Mouse (Mus musculus) Patski (cell line): ENCODE results near the gene Prkrip1. TPM values are rescaled to one million over a fixed set of nuclear protein-coding genes. Genes with fewer than 3 reads are reported as not detected.

ENCODE experiments used
- ATAC-seq: fragments of 100-300 bp; one replicate; pipeline ENCODE4 v1.8.0; 2021
- CTCF ChIA-PET: fragments of 350-600 bp; sonication (Branson Sonifier 250); formaldehyde crosslinking; loops from one replicate; lab custom pipeline; 2022; ENCODE audit warnings: inconsistent platforms; lab: Charles Lee
- POLR2A ChIA-PET: fragments of 350-600 bp; sonication (Branson Sonifier 250); formaldehyde crosslinking; loops from one replicate; lab custom pipeline; 2022; ENCODE audit warnings: antibody characterized with exemption, inconsistent platforms; lab: Charles Lee
- DNase-seq: peaks from one replicate; pipeline ENCODE4 v3.0.0-alpha.2; 2011; ENCODE audit warnings: low read depth, low spot score
- H3K27me3 ChIP-seq: fragments of 371-371 bp; one replicate; pipeline ENCODE4 v1.5.1; 2021
- CTCF ChIP-seq: fragments of 100-300 bp; IDR thresholded peaks from one replicate; pipeline ENCODE4 v1.5.1; 2021
- in situ Hi-C: fragments of 300-500 bp; cut with MboI; formaldehyde crosslinking; loops from 3 replicates; pipeline ENCODE4 v1.11.1; 2018; ENCODE audit warnings: low pct_unique_long_range_greater_than_20kb, mixed read lengths
- polyA plus RNA-seq: library from polyadenylated mRNA; unstranded; gene quantifications from one replicate; pipeline ENCODE4 v1.2.3, GENCODE M21; 2021

Prkrip1 gene
- polyA plus RNA-seq, 1 experiment from 2014 or later: 63.4 TPM

GRCm38 (mm10) chr5:136143161-136143755 lies 55.5 kb downstream of the Prkrip1 start:
- CTCF ChIA-PET: interaction anchor here (1.4 kb wide), 1 partner anchor 10 kb away, joined by 4 read pairs; no protein-coding TSS in a partner anchor
- in situ Hi-C loops: no loop called here
- TF ChIP-seq CTCF: no peak
- DNase-seq: no peak
- H3K27me3 ChIP-seq: no peaks in the 10 kb centered on the region
- peak; percentile 47 for ATAC-seq
- POLR2A ChIA-PET: no interaction called here

GRCm38 (mm10) chr5:136142746-136143145 lies 56.0 kb downstream of the Prkrip1 start:
- DNase-seq: no peak
- in situ Hi-C loops: no loop called here
- no peak for ATAC-seq
- ChIA-PET CTCF (interaction anchor here (1.4 kb wide), 1 partner anchor 9 kb away, joined by 4 read pairs; no protein-coding TSS in a partner anchor), POLR2A (no interaction called here)
- no peak for TF ChIP-seq CTCF
- H3K27me3 ChIP-seq: no peaks in the 10 kb centered on the region

GRCm38 (mm10) chr5:136140057-136140482 lies 58.7 kb downstream of the Prkrip1 start:
- H3K27me3 ChIP-seq: no peaks in the 10 kb centered on the region
- DNase-seq: no peak
- CTCF ChIA-PET: interaction anchor here (1.7 to 2.0 kb wide), 2 partner anchors 23 to 44 kb away, joined by 4 to 7 read pairs; partner anchors contain the start of gene Polr2j
- ATAC-seq: no peak
- TF ChIP-seq CTCF: no peak
- in situ Hi-C loops: no loop called here
- POLR2A ChIA-PET: no interaction called here

GRCm38 (mm10) chr5:136139393-136139792 lies 59.4 kb downstream of the Prkrip1 start:
- ATAC-seq (no peak), DNase-seq (no peak)
- POLR2A ChIA-PET: no interaction called here
- TF ChIP-seq CTCF: no peak
- H3K27me3 ChIP-seq: no peaks in the 10 kb centered on the region
- CTCF ChIA-PET: interaction anchor here (0.8 to 2.0 kb wide), 2 partner anchors 45 to 49 kb away, joined by 3 to 7 read pairs; no protein-coding TSS in a partner anchor
- in situ Hi-C loops: loop anchor here (5.0 kb wide), 1 partner anchor 48 kb away; no protein-coding TSS in a partner anchor

GRCm38 (mm10) chr5:136137658-136138274 lies 61.0 kb downstream of the Prkrip1 start:
- no peak for TF ChIP-seq CTCF
- DNase-seq (no peak), ATAC-seq (no peak)
- POLR2A ChIA-PET: no interaction called here
- in situ Hi-C loops: loop anchor here (5.0 kb wide), 1 partner anchor 50 kb away; no protein-coding TSS in a partner anchor
- H3K27me3 ChIP-seq: no peaks in the 10 kb centered on the region
- CTCF ChIA-PET: interaction anchor here (1.1 kb wide), 2 partner anchors 31 to 49 kb away, joined by 3 to 4 read pairs; no protein-coding TSS in a partner anchor

GRCm38 (mm10) chr5:136136292-136136990 lies 62.3 kb downstream of the Prkrip1 start:
- POLR2A ChIA-PET: interaction anchor here (0.7 to 1.4 kb wide), 4 partner anchors 9 to 54 kb away, joined by 3 read pairs; no protein-coding TSS in a partner anchor

GRCm38 (mm10) chr5:136135571-136136291 lies 63.0 kb downstream of the Prkrip1 start, which contains the start of the genes Lrwd1 and Alkbh4:
TSS of gene Lrwd1 (minus strand) at chr5:136136074.
TSS of gene Alkbh4 (plus strand) at chr5:136136146.
- ATAC-seq: peak; percentile 83
- CTCF ChIA-PET: interaction anchor here (0.7 to 1.3 kb wide), 2 partner anchors 52 to 57 kb away, joined by 3 read pairs; no protein-coding TSS in a partner anchor
- TF ChIP-seq CTCF: no peak
- POLR2A ChIA-PET: interaction anchor here (0.7 to 1.4 kb wide), 3 partner anchors 10 to 53 kb away, joined by 3 read pairs; no protein-coding TSS in a partner anchor
- H3K27me3 ChIP-seq: no peaks in the 10 kb centered on the region
- peak; percentile 83 for DNase-seq
- in situ Hi-C loops: loop anchor here (5.0 kb wide), 1 partner anchor 52 kb away; no protein-coding TSS in a partner anchor

More at GRCm38 (mm10) chr5:136136292-136136990, 62.3 kb downstream of the Prkrip1 start:
- H3K27me3 ChIP-seq: no peaks in the 10 kb centered on the region
- in situ Hi-C loops: loop anchor here (5.0 kb wide), 1 partner anchor 51 kb away; no protein-coding TSS in a partner anchor
- ATAC-seq (peak; percentile 10), DNase-seq (no peak)
- CTCF ChIA-PET: interaction anchor here (0.7 to 1.3 kb wide), 4 partner anchors 32 to 57 kb away, joined by 3 to 4 read pairs (median 3); no protein-coding TSS in a partner anchor
- no peak for TF ChIP-seq CTCF

Other genes with a start within 250 kb of the Prkrip1 start
- 2.4 TPM for gene Ssc4d, start 224.4 kb downstream of the Prkrip1 start, polyA plus RNA-seq
- gene Zp3, start 218.9 kb downstream of the Prkrip1 start, polyA plus RNA-seq: 0.04 TPM
- gene Dtx2, start 204.2 kb downstream of the Prkrip1 start, polyA plus RNA-seq: 22.2 TPM
- gene Upk3b, start 160.5 kb downstream of the Prkrip1 start, polyA plus RNA-seq: 0.95 TPM
- 5.7 TPM for gene Upk3bl, start 144.5 kb downstream of the Prkrip1 start, polyA plus RNA-seq
- 8.7 TPM for gene Rasa4, start 115.0 kb downstream of the Prkrip1 start, polyA plus RNA-seq
- 147 TPM for gene Polr2j, start 82.3 kb downstream of the Prkrip1 start, polyA plus RNA-seq
- gene Lrwd1, start 62.9 kb downstream of the Prkrip1 start, polyA plus RNA-seq: 37.3 TPM
- gene Alkbh4, start 62.8 kb downstream of the Prkrip1 start, polyA plus RNA-seq: 11.2 TPM
- 40.0 TPM for gene Orai2, start 28.2 kb downstream of the Prkrip1 start, polyA plus RNA-seq
- gene Sh2b2, start 47.6 kb upstream of the Prkrip1 start, polyA plus RNA-seq: 8.3 TPM